Mouse (Mus musculus) liver, postnatal 0 days (tissue): ENCODE results near the gene Ptgs1. TPM values are rescaled to one million over a fixed set of nuclear protein-coding genes. Genes with fewer than 3 reads are reported as not detected.
A peak's percentile ranks its signal among the peaks of the same experiment; 100 is the strongest.

Source experiments
- ATAC-seq: fragments of 200-750 bp; cut with Nextera tagmentation; 2 replicates; pipeline ENCODE4 v1.8.0; 2017; ENCODE audit warnings: mild to moderate bottlenecking, moderate library complexity
- DNase-seq: peaks from one replicate; pipeline ENCODE4 v3.0.0-alpha.2; 2016
- H3K27ac ChIP-seq: fragments of 300-500 bp; sonication (generic); 2 replicates; pipeline ENCODE4 v1.5.1; 2014; ENCODE audit warnings: antibody characterized with exemption, moderate library complexity, mild to moderate bottlenecking, low read depth
- H3K27me3 ChIP-seq: fragments of 300-500 bp; sonication (generic); 2 replicates; pipeline ENCODE4 v1.6.1; 2014; ENCODE audit warnings: low read length, control low read depth, mixed read lengths; ENCODE audit not compliant: insufficient read depth
- H3K36me3 ChIP-seq: fragments of 300-500 bp; sonication (generic); replicated peaks from 2 replicates; pipeline ENCODE4 v1.6.1; 2014; ENCODE audit warnings: mild to moderate bottlenecking, control low read depth, low read length, moderate library complexity, mixed read lengths; ENCODE audit not compliant: insufficient read depth
- H3K4me1 ChIP-seq: fragments of 300-500 bp; sonication (generic); 2 replicates; pipeline ENCODE4 v1.6.1; 2014; ENCODE audit warnings: antibody characterized with exemption, mild to moderate bottlenecking, control low read depth; ENCODE audit not compliant: insufficient read depth
- H3K4me2 ChIP-seq: fragments of 300-500 bp; sonication (generic); 2 replicates; pipeline ENCODE4 v1.6.1; 2014; ENCODE audit warnings: low read depth, mild to moderate bottlenecking, low read length, moderate library complexity, mixed read lengths
- H3K4me3 ChIP-seq: fragments of 300-500 bp; sonication (generic); 2 replicates; pipeline ENCODE4 v1.5.1; 2014; ENCODE audit warnings: low read depth, low read length
- H3K9ac ChIP-seq: fragments of 300-500 bp; sonication (generic); replicated peaks from 2 replicates; pipeline ENCODE4 v1.6.1; 2014; ENCODE audit warnings: mild to moderate bottlenecking, moderate library complexity
- H3K9me3 ChIP-seq: fragments of 300-500 bp; sonication (generic); 2 replicates; pipeline ENCODE4 v1.6.1; 2016; ENCODE audit warnings: mild to moderate bottlenecking, control low read depth, low read length, mixed read lengths
- CTCF ChIP-seq: sonication (generic); IDR thresholded peaks from 2 replicates; pipeline ENCODE4 v1.5.1; 2016; ENCODE audit warnings: antibody characterized with exemption, low read depth
- EP300 ChIP-seq: IDR thresholded peaks from 2 replicates; pipeline ENCODE4 v1.6.1; 2016; ENCODE audit warnings: antibody characterized with exemption, low read depth, mild to moderate bottlenecking
- WGBS: fragments of 180-500 bp; shearing (Covaris S2); extraction: QIAGEN DNeasy Blood & Tissue Kit; methylation state at CpG from one replicate; pipeline ENCODE4 v1.1.7; 2014; ENCODE audit not compliant: insufficient replicate concordance; 5-methylcytosine and 5-hydroxymethylcytosine counted together
- polyA plus RNA-seq: library from polyadenylated mRNA; unstranded; fragments of >200 nt; fragmentation: Nextera tagmentation; extraction: Ambion mirVana; gene quantifications from 2 replicates; pipeline ENCODE4 v1.2.1, GENCODE M21; 2015

The Ptgs1 gene
- polyA plus RNA-seq, 1 experiment from 2014 or later = 25.3 TPM

DNA sequence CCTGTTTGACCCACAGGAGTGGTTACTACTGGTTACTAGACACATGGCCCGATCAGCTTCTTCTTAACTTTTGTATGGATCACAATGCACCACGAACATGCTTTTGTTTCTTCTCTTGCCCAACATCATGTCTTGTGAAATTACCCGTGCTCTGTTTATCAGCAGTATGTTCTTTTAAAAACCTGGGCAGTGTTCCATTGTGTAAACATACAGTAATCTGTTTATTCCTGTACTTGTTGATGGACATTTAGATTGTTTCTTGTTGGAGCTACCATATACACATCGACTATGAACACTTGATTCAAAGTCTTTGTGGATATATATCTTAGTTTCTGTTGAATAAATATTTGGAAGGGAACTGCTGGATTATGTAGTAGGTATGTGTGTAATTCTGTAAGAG lies 31.8 kb downstream of the Ptgs1 start:
- Histone ChIP-seq H3K4me3 (no peak overlapping the region), H3K27ac (no peak overlapping the region), H3K27me3 (no peaks in the 10 kb centered on the region), H3K9ac (no peak overlapping the region), H3K36me3 (no peaks in the 10 kb centered on the region), H3K4me1 (no peaks in the 10 kb centered on the region), H3K9me3 (no peaks in the 10 kb centered on the region), H3K4me2 (no peak overlapping the region)
- DNase-seq (no peak), ATAC-seq (0 out of 2 replicates have a peak, but pooled peaks have one; percentile 33)
- no peak for TF ChIP-seq CTCF
- TF ChIP-seq EP300 = no peak
- WGBS = 50% methylated on average over 4 of the region's 4 CpGs

GRCm38 (mm10) chr2:36269458-36269857 lies 39.2 kb downstream of the Ptgs1 start:
- Histone ChIP-seq H3K4me3 (no peak overlapping the region), H3K9me3 (no peaks in the 10 kb centered on the region), H3K9ac (no peak overlapping the region), H3K4me1 (no peaks in the 10 kb centered on the region; the same call in 1 of the 2 replicates), H3K27ac (no peak overlapping the region), H3K4me2 (no peak overlapping the region), H3K36me3 (no peaks in the 10 kb centered on the region), H3K27me3 (no peaks in the 10 kb centered on the region)
- TF ChIP-seq EP300 (no peak), CTCF (no peak)
- no peak for DNase-seq
- no peak for ATAC-seq
- 67% methylated on average over 3 of the region's 3 CpGs for WGBS

DNA sequence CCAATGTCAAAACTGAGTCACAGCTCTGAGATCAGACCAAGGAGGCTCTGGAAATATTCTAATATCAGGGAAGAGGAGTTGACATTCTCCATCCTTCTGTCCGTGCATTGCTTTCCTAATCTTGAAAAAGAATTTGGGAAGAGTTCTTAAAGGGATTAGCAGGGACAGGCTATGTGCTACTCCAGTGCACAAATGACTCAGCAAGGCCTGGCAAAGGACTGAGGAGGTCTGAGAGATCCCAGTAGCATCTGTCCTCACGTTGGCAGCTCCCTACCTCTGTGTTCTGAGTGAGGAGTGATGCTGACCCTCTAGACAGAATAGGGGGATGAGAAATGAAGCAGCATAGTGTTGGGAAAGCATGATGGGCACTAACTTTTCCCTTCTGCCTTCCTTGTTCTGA lies 40.0 kb downstream of the Ptgs1 start:
- Histone ChIP-seq H3K4me2 (no peak overlapping the region), H3K27me3 (no peaks in the 10 kb centered on the region), H3K9me3 (no peaks in the 10 kb centered on the region), H3K4me1 (no peaks in the 10 kb centered on the region; the same call in 1 of the 2 replicates), H3K27ac (no peak overlapping the region), H3K36me3 (no peaks in the 10 kb centered on the region), H3K9ac (no peak overlapping the region), H3K4me3 (no peak overlapping the region)
- WGBS = 60% methylated on average over 2 of the region's 2 CpGs
- ATAC-seq = no peak
- no peak for DNase-seq
- TF ChIP-seq CTCF (no peak), EP300 (no peak)

DNA sequence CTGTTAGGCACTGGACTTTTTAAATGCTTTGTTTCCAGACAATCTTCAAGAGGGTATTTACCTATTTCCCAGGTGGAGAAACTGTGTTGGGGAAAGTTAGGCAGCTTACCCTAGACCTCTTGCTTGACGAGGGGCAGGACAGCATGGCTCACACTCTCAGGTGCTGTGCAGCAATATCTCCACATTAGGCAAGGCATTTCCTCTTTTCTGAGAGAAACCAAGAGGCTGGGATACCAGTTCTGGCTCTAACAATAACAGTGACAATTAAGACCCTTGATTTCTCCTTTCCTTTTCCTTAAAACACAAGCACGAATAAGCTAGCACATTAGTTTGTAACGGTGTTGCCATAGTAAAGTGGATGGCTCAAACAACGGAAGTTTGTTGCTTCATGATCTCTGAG lies 40.9 kb downstream of the Ptgs1 start:
- Histone ChIP-seq H3K4me1 (no peaks in the 10 kb centered on the region; the same call in 1 of the 2 replicates), H3K4me2 (no peak overlapping the region), H3K9me3 (no peaks in the 10 kb centered on the region), H3K9ac (no peak overlapping the region), H3K4me3 (no peak overlapping the region), H3K36me3 (no peaks in the 10 kb centered on the region), H3K27me3 (no peaks in the 10 kb centered on the region), H3K27ac (no peak overlapping the region)
- no peak for TF ChIP-seq CTCF
- WGBS = 60% methylated on average over 4 of the region's 4 CpGs
- no peak for DNase-seq
- no peak; the same call in 1 of the 2 replicates for ATAC-seq

DNA sequence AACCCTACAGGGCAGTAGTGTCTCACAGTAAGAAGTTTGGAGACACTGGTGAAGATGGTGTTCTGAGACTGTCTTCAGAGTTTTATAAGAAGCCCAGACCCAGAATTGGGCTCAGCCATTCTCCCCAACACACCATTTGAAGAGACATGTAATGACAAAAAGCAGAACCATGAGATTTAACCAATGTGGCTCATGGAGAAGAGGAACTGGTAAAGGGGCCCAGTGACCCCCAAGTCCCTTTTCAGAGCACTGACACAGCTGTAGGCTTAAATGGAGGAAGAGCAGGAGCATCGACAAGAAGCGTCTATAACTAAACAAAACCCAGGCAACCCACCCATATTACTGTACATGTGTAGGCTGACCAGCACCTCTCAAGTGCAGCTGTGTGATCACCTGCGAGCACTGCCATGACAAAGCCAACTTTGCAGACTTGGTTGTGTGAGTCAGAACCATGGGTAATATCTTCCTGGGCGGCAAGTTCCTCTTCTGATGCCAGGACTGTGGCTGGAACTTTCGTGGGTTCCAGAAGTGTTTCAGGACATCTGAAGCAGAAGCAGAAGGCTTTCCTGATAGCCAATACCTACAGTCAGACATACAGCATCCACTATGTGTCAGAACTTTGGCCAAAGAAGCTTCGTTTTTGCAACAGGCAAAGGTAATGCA lies 42.2 kb downstream of the Ptgs1 start:
- no peaks in the 10 kb centered on the region for H3K27me3 ChIP-seq
- DNase-seq (peak; percentile 16), ATAC-seq (no peak)
- H3K36me3 ChIP-seq = no peaks in the 10 kb centered on the region
- H3K4me1 ChIP-seq = no peaks in the 10 kb centered on the region; the same call in 1 of the 2 replicates
- no peak overlapping the region for H3K4me2 ChIP-seq
- WGBS = 28% methylated on average over 6 of the region's 6 CpGs
- H3K9ac ChIP-seq = no peak overlapping the region
- no peak for TF ChIP-seq EP300
- no peak for TF ChIP-seq CTCF
- H3K4me3 ChIP-seq = no peak overlapping the region
- peak overlapping the region; percentile 45 for H3K27ac ChIP-seq
- H3K9me3 ChIP-seq = no peaks in the 10 kb centered on the region

DNA sequence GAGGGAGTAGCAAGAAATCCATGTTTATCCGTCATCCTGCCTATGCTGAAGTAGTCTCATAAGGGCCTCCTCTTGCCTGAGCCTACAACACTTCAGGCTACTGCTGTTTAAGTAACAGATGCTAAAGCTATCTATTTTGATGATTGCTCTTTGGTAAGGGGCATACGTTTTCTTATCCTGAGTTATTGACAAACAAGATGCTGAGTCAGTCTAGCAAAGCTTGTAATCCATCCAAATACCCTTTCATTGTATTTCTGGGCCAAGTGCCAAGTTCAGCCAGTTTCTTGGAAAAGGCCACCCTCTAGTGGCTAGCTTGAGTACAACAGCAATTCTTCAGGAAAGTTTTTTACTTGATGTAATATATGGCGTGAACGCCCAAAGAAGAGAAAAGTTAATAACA lies 46.2 kb downstream of the Ptgs1 start:
- WGBS = 29% methylated on average over 4 of the region's 4 CpGs

More for the DNA sequence above, 46.2 kb downstream of the Ptgs1 start:
- Histone ChIP-seq H3K4me1 (no peaks in the 10 kb centered on the region; the same call in 1 of the 2 replicates), H3K4me3 (no peak overlapping the region), H3K9me3 (no peaks in the 10 kb centered on the region), H3K27me3 (no peaks in the 10 kb centered on the region), H3K9ac (no peak overlapping the region), H3K27ac (no peak overlapping the region), H3K4me2 (no peak overlapping the region), H3K36me3 (no peaks in the 10 kb centered on the region)
- peak; percentile 54 for DNase-seq
- peak; percentile 20; the same call in 1 of the 2 replicates for TF ChIP-seq EP300
- peak; percentile 85 for TF ChIP-seq CTCF
- ATAC-seq = no peak
